Comparison of ENCODE assay signal across 8 mouse cellular contexts in genomic region chr8:60466686-60467335, GRCm38 (mm10). TPM values are rescaled to one million over a fixed set of nuclear protein-coding genes. Genes with fewer than 3 reads are reported as not detected.
DNase-seq lines count a peak whose midpoint lies in the region; ATAC-seq and TF ChIP-seq lines count a peak whose summit lies in the region.

No protein-coding gene starts in this region.

- TF ChIP-seq CTCF in C2C12 (IDR thresholded peaks at IDR 0.05; ENCODE audit: control insufficient read depth, insufficient read depth, insufficient read length): peak; percentile 81
- peak; percentile 88 for TF ChIP-seq CTCF in lung, embryonic 14.5 days (IDR thresholded peaks at IDR 0.05; ENCODE audit: low read depth)

- no peaks in the 10 kb centered on the region for H3K9me3 ChIP-seq in lung, embryonic 14.5 days (ENCODE audit: low read depth, low read length)

- intact Hi-C loops in heart, postnatal 10 days (cut with DNase I): loop anchor here (1.0 to 2.0 kb wide), 3 partner anchors 1082 to 1901 kb away; no protein-coding TSS in a partner anchor

- H3K79me3 ChIP-seq in C2C12 (ENCODE audit: low read depth): no peaks in the 10 kb centered on the region

- no peaks in the 10 kb centered on the region for H3K4me1 ChIP-seq in lung, embryonic 14.5 days (ENCODE audit: insufficient read depth)

- no peak overlapping the region for H3K4me3 ChIP-seq in C2C12 (ENCODE audit: insufficient read depth, poor library complexity, severe bottlenecking)
- no peak overlapping the region for H3K4me3 ChIP-seq in lung, embryonic 14.5 days (ENCODE audit: low read depth, low read length)

- no peaks in the 10 kb centered on the region for H3K27me3 ChIP-seq in C2C12 (ENCODE audit: control insufficient read depth, insufficient read depth, insufficient read length)
- H3K27me3 ChIP-seq in lung, embryonic 14.5 days (ENCODE audit: insufficient read depth, low read length): no peaks in the 10 kb centered on the region

- no peaks in the 10 kb centered on the region for H3K79me2 ChIP-seq in C2C12 (ENCODE audit: control insufficient read depth, insufficient read depth)

- H3ac ChIP-seq in C2C12 (ENCODE audit: control insufficient read depth, insufficient read length, low read depth): no peak overlapping the region

- no peak overlapping the region for H3K27ac ChIP-seq in lung, embryonic 14.5 days (ENCODE audit: low read depth)

- H3K9ac ChIP-seq in lung, embryonic 14.5 days: no peak overlapping the region

- peak; percentile 69; the same call in 1 of the 2 replicates for ATAC-seq in lung, embryonic 14.5 days (ENCODE audit: insufficient read depth)

- H3K4me2 ChIP-seq in lung, embryonic 14.5 days: no peak overlapping the region

- 37% methylated on average over 15 of the region's 15 CpGs for WGBS in lung, embryonic 14.5 days

- DNase-seq in adrenal gland, adult (ENCODE audit: inconsistent age in 2 of 2, low spot score in 1 of 2): peak; percentile 50 to 85
- DNase-seq in embryo, embryonic 10 days (ENCODE audit: low spot score): peak; percentile 74
- peak; percentile 50 to 79 for DNase-seq in heart, postnatal 10 days
- peak; percentile 77 to 81 for DNase-seq in kidney, postnatal 4 days
- DNase-seq in lung, embryonic 14.5 days: peak; percentile 85
- peak; percentile 88 for DNase-seq in retina, embryonic 14.5 days (ENCODE audit: low spot score)
- no peak for DNase-seq in spleen, adult 12 weeks (ENCODE audit: low spot score)

- H3K36me3 ChIP-seq in C2C12 (ENCODE audit: control insufficient read depth, insufficient read depth): no peaks in the 10 kb centered on the region
- no peaks in the 10 kb centered on the region for H3K36me3 ChIP-seq in lung, embryonic 14.5 days (ENCODE audit: insufficient read depth)

TF ChIP-seq in C2C12, 6 proteins besides CTCF, POLR2A, EP300 and RAD21:
- no peak for TF ChIP-seq MYOG (IDR thresholded peaks at IDR 0.05; ENCODE audit: control insufficient read depth, extremely low read depth, insufficient read length)
- TF ChIP-seq CEBPB (IDR thresholded peaks at IDR 0.05; ENCODE audit: low read depth): no peak
- no peak for TF ChIP-seq FOSL1 (IDR thresholded peaks at IDR 0.05; ENCODE audit: insufficient read depth, low read length, poor library complexity, severe bottlenecking)
- TF ChIP-seq MAX (IDR thresholded peaks at IDR 0.05): no peak
- TF ChIP-seq MYOD1 (IDR thresholded peaks at IDR 0.05; ENCODE audit: control insufficient read depth, insufficient read length, low read depth): no peak
- no peak for TF ChIP-seq USF1 (IDR thresholded peaks at IDR 0.05; ENCODE audit: low read depth)

RNA-seq across cellular contexts. Expression of gene Gm10283, which starts 36.2 kb away (rescaled TPM):
- not detected for polyA plus RNA-seq in C2C12 (2012; fragmentation: generic; extraction: Trizol)
- not detected for total RNA-seq in heart, postnatal 10 days (2021)
- polyA plus RNA-seq in lung, embryonic 14.5 days (2014; fragmentation: Nextera tagmentation; extraction: Ambion mirVana): not detected in 2 replicates

RNA-seq across cellular contexts. Expression of gene Aadat, which starts 38.9 kb away (rescaled TPM):
- 0.14 TPM for polyA plus RNA-seq in C2C12 (2012; fragmentation: generic; extraction: Trizol)
- not detected for total RNA-seq in heart, postnatal 10 days (2021)
- polyA plus RNA-seq in lung, embryonic 14.5 days (2014; fragmentation: Nextera tagmentation; extraction: Ambion mirVana): 0.49 and 1.0 TPM in 2 replicates
